ENCODE assay signal across 17 mouse cellular contexts in the genomic region with DNA sequence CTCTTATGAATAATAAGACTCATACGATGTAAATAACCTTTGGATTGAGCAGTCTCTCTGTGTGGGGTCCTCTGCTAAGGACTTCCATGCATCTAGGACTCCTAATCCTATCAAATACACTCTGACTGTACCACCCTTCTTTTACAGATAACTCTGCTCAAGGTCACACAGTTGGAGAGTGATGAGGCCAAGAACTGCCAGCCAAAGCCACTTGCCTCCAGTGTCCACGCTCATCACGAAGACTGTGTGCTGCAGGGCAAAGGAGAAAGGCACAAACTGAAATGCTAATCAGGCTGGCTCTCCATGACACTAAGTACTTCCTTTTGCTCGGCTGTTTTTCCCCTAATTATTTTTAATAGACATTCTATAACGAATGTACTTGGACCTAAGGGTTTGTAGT.
DNase-seq lines count a peak whose midpoint lies in the region; ATAC-seq and TF ChIP-seq lines count a peak whose summit lies in the region.
"Had no signal": no experiment of that assay in that cellular context is flagged by ENCODE, and none has a peak within 500 bp of the region (broad histone marks: within the 10 kb centered on the region; RNA-seq: fewer than 3 reads in every experiment).

No protein-coding gene starts in this region.

- TF ChIP-seq CTCF in heart, postnatal 0 days (IDR thresholded peaks at IDR 0.05; ENCODE audit: low read depth), result no peak

- 0 out of 2 replicates have a peak overlapping the region, but pooled peaks have one; percentile 23 for H3K9ac ChIP-seq in forebrain, embryonic 13.5 days
- no peak overlapping the region for H3K9ac ChIP-seq in forebrain, embryonic 15.5 days (replicated peaks)
- H3K9ac ChIP-seq in heart, postnatal 0 days (replicated peaks; ENCODE audit: low read depth, low read length), result no peak overlapping the region
- H3K9ac ChIP-seq in hindbrain, embryonic 12.5 days, result no peak overlapping the region
- H3K9ac ChIP-seq in midbrain, embryonic 13.5 days (replicated peaks), result no peak overlapping the region
- H3K9ac ChIP-seq: embryonic facial prominence, embryonic 15.5 days; liver, embryonic 14.5 days had no signal

- H3K36me3 ChIP-seq in forebrain, embryonic 13.5 days (ENCODE audit: poor library complexity, severe bottlenecking), result no peaks in the 10 kb centered on the region
- no peaks in the 10 kb centered on the region for H3K36me3 ChIP-seq in forebrain, embryonic 15.5 days
- H3K36me3 ChIP-seq in heart, postnatal 0 days (replicated peaks; ENCODE audit: control insufficient read depth, insufficient read depth, low read length), result no peaks in the 10 kb centered on the region
- no peaks in the 10 kb centered on the region for H3K36me3 ChIP-seq in hindbrain, embryonic 12.5 days
- H3K36me3 ChIP-seq in midbrain, embryonic 13.5 days, result no peaks in the 10 kb centered on the region
- H3K36me3 ChIP-seq: embryonic facial prominence, embryonic 15.5 days had no signal

- no peaks in the 10 kb centered on the region for H3K9me3 ChIP-seq in forebrain, embryonic 13.5 days (replicated peaks)
- H3K9me3 ChIP-seq in forebrain, embryonic 15.5 days, result no peaks in the 10 kb centered on the region
- no peaks in the 10 kb centered on the region for H3K9me3 ChIP-seq in heart, postnatal 0 days (replicated peaks; ENCODE audit: control insufficient read depth, low read length)
- H3K9me3 ChIP-seq in hindbrain, embryonic 12.5 days (replicated peaks), result no peaks in the 10 kb centered on the region
- H3K9me3 ChIP-seq in midbrain, embryonic 13.5 days, result no peaks in the 10 kb centered on the region
- H3K9me3 ChIP-seq: embryonic facial prominence, embryonic 15.5 days had no signal

- peak overlapping the region; percentile 45 for H3K27ac ChIP-seq in forebrain, embryonic 13.5 days
- no peak overlapping the region; the same call in 1 of the 2 replicates for H3K27ac ChIP-seq in forebrain, embryonic 15.5 days (replicated peaks)
- H3K27ac ChIP-seq in heart, postnatal 0 days (ENCODE audit: low read depth), result peak overlapping the region; percentile 2; the same call in 1 of the 2 replicates
- peak overlapping the region; percentile 12; the same call in 1 of the 2 replicates for H3K27ac ChIP-seq in hindbrain, embryonic 12.5 days
- H3K27ac ChIP-seq in midbrain, embryonic 13.5 days, result peak overlapping the region; percentile 68
- H3K27ac ChIP-seq: embryonic facial prominence, embryonic 15.5 days; liver, embryonic 14.5 days had no signal

- H3K4me2 ChIP-seq in forebrain, embryonic 13.5 days, result no peak overlapping the region
- no peak overlapping the region for H3K4me2 ChIP-seq in forebrain, embryonic 15.5 days (replicated peaks)
- H3K4me2 ChIP-seq in heart, postnatal 0 days (ENCODE audit: low read depth, low read length), result no peak overlapping the region
- no peak overlapping the region for H3K4me2 ChIP-seq in hindbrain, embryonic 12.5 days (replicated peaks)
- H3K4me2 ChIP-seq in midbrain, embryonic 13.5 days (replicated peaks), result no peak overlapping the region
- H3K4me2 ChIP-seq: embryonic facial prominence, embryonic 15.5 days had no signal

- no peaks in the 10 kb centered on the region for H3K27me3 ChIP-seq in forebrain, embryonic 13.5 days
- H3K27me3 ChIP-seq in forebrain, embryonic 15.5 days, result no peaks in the 10 kb centered on the region
- no peaks in the 10 kb centered on the region for H3K27me3 ChIP-seq in heart, postnatal 0 days (ENCODE audit: control insufficient read depth, insufficient read depth, low read length)
- H3K27me3 ChIP-seq in hindbrain, embryonic 12.5 days, result no peaks in the 10 kb centered on the region
- no peaks in the 10 kb centered on the region for H3K27me3 ChIP-seq in midbrain, embryonic 13.5 days
- H3K27me3 ChIP-seq: embryonic facial prominence, embryonic 15.5 days had no signal

- DNase-seq in heart, postnatal 0 days (ENCODE audit: low spot score), result no peak
- no peak for DNase-seq in heart, adult 9 months (ENCODE audit: low spot score in 2 of 2)
- no peak for DNase-seq in layer of hippocampus, postnatal 10 days (ENCODE audit: low spot score in 2 of 2)
- DNase-seq in yolk sac, embryonic 10.5 days (ENCODE audit: low spot score), result no peak
- DNase-seq: adrenal gland, adult 2 months; B cell, adult 2 months; gastrocnemius, postnatal 10 days; kidney, adult 18-20 months; kidney, postnatal 36 days had no signal

- no peak for ATAC-seq in forebrain, embryonic 13.5 days
- ATAC-seq in forebrain, embryonic 15.5 days (replicated peaks), result no peak
- ATAC-seq in heart, postnatal 0 days (ENCODE audit: insufficient read depth, low read depth), result no peak
- ATAC-seq in hindbrain, embryonic 12.5 days (ENCODE audit: low FRiP score), result no peak
- ATAC-seq in midbrain, embryonic 13.5 days, result no peak; the same call in 1 of the 2 replicates
- ATAC-seq: forebrain, embryonic 16.5 days; lung, postnatal 0 days had no signal

- TF ChIP-seq EP300 in heart, postnatal 0 days (IDR thresholded peaks at IDR 0.05; ENCODE audit: low read depth), result no peak

- 23% methylated on average over 5 of the region's 5 CpGs for WGBS in forebrain, embryonic 13.5 days
- 17% methylated on average over 5 of the region's 5 CpGs for WGBS in forebrain, embryonic 15.5 days
- WGBS in heart, postnatal 0 days, result 42% methylated on average over 5 of the region's 5 CpGs
- 46% methylated on average over 5 of the region's 5 CpGs for WGBS in hindbrain, embryonic 12.5 days
- 27% methylated on average over 5 of the region's 5 CpGs for WGBS in midbrain, embryonic 13.5 days

- no peak overlapping the region for H3K4me3 ChIP-seq in forebrain, embryonic 13.5 days
- no peak overlapping the region for H3K4me3 ChIP-seq in forebrain, embryonic 15.5 days
- H3K4me3 ChIP-seq in heart, postnatal 0 days (ENCODE audit: low read depth, low read length), result no peak overlapping the region
- no peak overlapping the region for H3K4me3 ChIP-seq in hindbrain, embryonic 12.5 days
- no peak overlapping the region for H3K4me3 ChIP-seq in midbrain, embryonic 13.5 days (replicated peaks)
- H3K4me3 ChIP-seq: embryonic facial prominence, embryonic 15.5 days had no signal

- H3K4me1 ChIP-seq in forebrain, embryonic 13.5 days, result peaks cover 74% of the 10 kb centered on the region
- peaks cover 38% of the 10 kb centered on the region for H3K4me1 ChIP-seq in forebrain, embryonic 15.5 days
- peaks cover 38% of the 10 kb centered on the region for H3K4me1 ChIP-seq in heart, postnatal 0 days (ENCODE audit: control insufficient read depth, insufficient read depth)
- H3K4me1 ChIP-seq in hindbrain, embryonic 12.5 days, result peaks cover 85% of the 10 kb centered on the region
- H3K4me1 ChIP-seq in midbrain, embryonic 13.5 days (replicated peaks), result peaks cover 88% of the 10 kb centered on the region
